Mouse (Mus musculus): Measurements from ENCODE around the gene Asb2.

The Asb2 gene

DNA sequence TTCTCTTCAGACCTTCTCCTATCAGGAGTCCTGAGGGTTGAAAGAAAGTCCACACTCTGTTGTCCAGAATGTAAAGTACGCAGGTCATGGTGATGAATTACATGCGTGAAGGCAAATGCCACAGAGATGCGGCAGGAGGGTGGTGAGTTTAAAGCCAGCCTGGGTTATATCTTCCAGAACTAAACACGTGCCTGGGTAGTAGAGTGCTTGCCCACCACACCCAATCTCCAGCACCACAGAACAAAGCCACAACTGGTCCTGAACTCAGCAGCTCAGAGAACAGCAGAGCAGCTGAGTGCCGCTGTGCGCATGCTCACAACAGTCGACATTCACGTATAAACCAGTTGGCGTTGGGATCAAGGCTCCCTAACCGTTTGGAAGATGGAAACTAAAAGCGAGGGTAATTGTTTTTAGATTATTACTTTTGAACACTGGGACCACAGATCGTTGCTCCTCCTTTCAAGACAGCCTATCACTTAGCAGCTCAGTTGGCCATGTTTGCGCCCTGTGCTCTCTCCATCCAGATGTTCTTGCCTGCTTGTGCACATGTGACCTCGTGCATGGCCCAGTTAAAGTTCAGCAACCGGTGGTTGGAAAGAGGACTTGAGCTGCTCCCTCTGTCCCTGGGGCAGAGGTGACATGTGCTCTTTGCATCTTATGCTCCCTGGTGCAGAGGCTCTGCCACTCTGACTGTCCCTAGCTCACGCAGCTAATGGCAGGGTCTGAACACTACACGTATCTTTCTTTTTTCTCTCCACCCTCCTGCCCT lies 5.9 kb upstream of the Asb2 start:
- DNase-seq (ENCODE audit: low spot score) = no peak

DNA sequence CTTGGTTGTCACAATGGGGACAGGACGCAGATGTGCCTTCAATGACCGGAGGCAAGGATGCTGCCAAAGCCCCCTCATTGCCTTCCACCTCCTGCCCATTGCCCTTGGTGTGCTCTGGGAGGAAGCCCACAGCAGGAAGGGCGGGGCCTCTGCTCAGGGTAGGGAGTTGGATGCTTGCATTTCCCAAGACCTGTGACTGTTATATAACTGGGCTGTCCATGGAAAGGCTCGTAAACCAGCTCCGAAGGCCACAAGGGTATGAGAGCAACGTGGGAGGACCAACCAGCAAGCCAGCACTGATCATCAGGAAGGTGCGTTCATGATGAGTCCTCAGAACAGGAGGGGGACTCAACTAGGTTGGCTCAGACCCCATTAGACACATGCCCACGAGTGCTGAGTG lies 5.0 kb upstream of the Asb2 start:
- no peak for DNase-seq (ENCODE audit: low spot score)

DNA sequence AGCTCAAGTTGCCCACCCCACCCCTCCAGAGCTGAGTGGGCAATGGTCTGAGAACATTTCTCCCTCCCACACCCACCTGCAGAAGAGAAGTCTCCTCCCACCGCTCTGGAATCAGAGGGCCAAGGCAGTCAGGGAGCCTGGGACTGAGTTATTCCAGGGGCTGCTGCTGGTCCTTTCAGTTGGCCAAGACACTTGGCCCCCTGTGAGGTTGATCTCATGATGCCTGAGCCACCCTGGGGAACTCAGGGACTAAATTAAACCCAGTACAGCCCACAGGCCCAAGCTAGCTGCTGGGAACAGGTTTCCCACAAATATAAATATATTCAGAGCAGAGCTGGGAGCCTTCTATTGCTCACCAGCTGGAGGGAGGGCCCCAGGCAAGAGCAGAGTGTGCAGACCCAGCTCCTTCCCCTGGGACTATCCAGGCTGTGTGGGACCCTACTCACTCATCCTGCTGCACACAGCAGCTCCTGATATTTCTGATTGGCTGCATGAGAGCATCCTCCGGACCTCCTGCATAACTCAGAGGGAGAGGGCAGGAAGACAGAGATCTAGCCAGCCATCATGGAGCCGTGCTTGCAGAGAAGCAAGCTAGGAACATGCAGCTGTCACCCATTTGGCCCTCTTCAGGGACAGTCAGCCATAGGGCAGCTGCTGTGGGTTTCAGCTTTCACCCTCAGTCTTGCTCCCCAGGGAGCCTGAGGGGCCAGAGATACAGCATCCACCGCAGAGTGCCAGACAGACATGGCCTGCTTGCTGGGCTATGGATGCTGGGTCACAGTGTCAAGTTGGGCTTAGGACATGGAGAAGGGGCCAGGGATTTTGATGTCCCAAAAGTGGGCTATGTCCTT lies 3.4 kb upstream of the Asb2 start:
- DNase-seq (ENCODE audit: low spot score) = no peak

DNA sequence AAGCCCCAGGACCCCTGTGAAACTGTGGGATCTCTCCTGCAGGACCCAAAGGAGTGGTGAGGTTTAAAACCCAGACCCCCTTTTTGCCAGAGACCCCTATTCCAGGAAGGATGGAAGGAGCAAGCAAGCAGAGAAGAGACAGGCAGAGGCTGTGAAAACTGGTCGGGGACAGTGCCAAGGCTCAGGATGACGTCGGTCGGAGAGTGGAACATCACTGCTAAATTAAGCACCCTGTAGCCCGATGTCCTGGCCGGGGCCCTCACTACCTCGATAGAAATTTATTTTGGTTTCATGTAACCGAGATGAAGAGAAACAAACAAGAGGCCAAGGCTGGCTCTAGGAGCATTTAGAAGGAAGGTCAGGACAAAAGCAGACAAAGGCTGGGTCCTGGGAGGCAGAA lies 2.4 kb upstream of the Asb2 start:
- DNase-seq (ENCODE audit: low spot score) = no peak

DNA sequence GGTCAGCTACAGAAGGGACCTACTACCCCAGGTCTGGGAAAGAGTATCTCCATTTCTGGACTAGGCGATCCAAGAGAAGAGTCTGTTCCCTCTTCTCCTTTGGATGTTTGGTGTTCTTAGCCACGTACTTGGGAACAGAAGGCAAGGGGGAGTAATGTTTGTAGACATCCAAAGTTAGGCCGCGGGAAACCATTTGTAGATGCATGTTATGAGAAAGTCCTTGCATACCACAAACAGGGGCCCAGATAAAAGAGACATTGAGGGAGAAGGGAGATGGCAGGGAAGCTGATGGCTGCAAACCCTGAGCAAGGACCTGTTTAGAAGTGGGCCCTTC lies 581 bp upstream of the Asb2 start:
- DNase-seq (ENCODE audit: low spot score) = no peak

DNA sequence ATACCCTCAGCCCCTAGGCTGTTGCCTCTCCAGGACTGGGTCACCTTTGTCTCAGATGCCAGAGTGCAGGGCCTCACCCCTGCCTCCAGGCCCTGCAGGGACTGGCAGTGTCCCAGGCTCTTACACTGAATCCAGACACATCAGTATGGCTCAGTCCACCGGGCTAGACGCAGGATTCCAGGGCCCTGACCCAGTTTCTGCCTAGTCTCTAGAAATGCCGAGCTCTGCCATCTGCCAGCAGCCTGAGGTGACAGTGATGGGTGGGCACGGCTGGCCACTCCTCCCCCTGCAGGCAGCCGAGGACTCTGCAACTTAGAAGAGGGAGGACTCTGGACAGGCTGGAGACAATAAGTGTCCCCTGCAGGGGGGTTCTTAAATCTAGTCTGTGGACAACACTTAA lies 2.3 kb downstream of the Asb2 start:
- DNase-seq (ENCODE audit: low spot score) = no peak

DNA sequence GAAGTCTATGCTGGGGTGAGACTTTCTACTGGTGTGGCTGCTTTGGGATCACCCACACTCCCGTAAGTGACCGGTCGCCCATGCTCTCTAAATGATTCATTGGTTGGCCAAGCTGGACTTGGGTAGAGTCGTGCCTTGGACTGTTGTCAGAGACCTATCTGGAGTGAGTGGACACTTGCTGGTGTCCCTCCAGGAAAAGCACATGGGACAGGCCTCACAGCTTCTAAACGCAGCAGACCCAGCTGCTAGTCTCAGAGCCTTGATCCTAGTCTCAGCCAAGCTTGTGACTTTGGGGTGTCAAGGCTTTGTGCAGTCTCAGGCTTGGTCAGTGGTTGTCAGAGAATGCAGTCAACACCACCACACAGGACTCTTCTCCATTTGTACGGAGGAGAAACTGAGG lies 3.1 kb downstream of the Asb2 start:
- no peak for DNase-seq (ENCODE audit: low spot score)

DNA sequence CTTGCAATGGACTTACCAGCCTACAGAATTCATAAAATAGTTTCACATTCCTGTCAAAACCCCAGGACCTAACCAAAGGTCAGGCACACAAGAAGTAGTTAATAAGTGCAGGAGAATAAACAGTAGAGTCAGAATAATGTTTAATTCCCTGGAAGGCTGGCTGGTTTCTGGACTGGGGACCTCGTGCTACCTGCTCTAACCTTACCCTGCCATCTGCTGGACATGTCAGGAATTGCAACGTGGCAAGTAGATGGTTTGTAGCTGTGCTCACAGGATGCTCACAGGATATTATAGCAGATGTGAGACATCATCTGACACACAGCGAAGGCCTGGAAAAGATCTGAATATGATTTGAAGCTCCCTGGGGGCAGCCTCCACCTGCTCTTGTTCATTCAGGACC lies 7.3 kb downstream of the Asb2 start:
- peak; percentile 77 for DNase-seq (ENCODE audit: low spot score)

DNA sequence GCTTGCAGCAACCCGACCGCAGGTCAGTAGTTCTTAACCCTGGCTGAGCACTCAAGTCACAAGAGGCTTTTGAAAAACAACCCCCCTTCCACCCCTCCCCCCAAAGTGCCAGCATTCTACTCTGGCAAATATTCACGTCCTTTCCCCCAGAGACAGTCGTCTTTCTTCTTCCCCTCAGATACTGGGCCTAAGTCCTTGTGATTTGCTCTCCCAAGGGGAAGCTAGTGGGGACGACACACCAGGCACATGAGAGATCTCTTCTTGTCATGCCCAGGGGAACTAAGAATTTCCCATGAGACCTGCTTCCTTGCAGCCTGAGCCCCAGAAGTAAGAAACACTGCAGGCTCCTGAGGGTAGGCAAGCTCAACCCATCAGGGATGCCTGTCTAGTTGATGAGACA lies 8.4 kb downstream of the Asb2 start:
- DNase-seq (ENCODE audit: low spot score) = peak; percentile 31

DNA sequence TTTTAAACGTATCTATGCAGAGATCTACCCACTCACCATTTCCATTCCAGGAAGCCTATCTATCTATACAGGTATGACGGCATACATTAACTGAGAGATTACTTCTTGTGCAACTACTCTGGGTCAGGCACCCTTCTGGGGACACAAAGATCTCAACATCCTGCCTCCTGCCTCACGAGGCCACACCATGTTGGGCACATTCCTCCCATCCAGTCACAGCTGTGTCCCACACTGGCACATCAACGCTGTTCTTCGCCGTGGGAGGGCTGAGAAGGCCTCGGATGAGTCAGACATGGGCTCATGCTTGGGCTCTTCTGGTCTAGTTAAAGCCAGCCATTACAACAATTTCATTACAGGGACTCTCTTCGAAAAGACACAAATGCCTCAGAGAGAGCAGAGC lies 8.9 kb downstream of the Asb2 start:
- no peak for DNase-seq (ENCODE audit: low spot score)

DNA sequence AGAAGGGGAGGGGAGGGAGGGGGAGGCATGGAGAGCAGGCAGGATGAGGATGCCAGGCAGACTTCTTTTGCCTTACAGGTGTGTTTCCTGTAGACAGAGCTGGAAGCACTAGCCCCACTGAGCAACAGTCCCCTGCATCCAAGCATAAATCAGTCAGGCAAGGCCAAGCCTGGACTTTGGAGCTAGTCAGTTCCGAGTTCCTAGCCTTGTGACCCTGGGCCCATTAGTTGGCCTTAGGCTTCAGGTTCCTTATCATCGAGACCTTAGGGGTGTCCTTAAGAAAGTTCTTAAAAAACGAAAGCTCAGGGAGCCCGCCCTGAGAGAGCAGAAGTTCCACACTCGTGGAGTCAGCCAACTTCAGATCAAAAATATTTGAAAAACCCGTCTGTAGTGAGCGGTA lies 10.9 kb downstream of the Asb2 start:
- DNase-seq (ENCODE audit: low spot score) = no peak

DNA sequence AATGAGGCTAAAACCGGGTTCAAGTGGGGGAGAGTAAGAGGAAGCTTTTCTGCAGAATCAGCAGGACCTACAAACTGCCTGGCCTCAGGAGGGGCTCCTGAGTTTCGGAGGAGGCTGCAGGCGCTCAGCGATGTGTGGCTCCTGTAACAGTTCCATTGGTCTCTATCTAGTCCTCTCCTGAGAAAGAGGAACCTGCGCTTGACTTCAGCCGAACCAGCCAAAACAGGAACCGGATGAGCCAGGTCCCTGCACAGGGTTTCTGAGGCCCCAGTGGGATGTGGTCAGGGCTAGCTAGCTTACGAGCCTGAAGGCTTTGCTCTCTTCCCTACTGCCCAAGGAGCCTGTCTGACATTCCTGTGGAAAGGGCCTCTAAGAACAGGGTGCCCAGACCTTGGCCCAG lies 12.3 kb downstream of the Asb2 start:
- no peak for DNase-seq (ENCODE audit: low spot score)

DNA sequence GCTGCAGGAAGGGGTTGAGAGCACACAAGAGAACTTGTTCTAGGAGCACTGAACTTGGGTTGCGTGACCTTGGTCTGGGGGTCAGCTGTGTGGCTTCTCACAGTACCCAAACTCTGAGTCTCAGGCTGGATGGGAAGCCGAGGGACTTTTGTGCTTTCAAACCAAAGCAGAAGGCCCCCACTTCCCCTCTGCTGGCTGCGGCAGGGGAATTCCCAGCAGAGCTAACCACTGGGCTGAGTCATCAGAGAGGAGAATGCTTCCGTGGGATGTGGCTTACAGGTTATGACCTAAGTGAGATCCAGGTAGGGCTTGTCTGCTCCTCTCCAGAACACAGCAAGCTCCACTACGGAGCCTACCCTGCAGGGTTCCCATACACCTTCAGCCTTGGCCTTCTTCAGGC lies 14.6 kb downstream of the Asb2 start:
- DNase-seq (ENCODE audit: low spot score) = no peak

DNA sequence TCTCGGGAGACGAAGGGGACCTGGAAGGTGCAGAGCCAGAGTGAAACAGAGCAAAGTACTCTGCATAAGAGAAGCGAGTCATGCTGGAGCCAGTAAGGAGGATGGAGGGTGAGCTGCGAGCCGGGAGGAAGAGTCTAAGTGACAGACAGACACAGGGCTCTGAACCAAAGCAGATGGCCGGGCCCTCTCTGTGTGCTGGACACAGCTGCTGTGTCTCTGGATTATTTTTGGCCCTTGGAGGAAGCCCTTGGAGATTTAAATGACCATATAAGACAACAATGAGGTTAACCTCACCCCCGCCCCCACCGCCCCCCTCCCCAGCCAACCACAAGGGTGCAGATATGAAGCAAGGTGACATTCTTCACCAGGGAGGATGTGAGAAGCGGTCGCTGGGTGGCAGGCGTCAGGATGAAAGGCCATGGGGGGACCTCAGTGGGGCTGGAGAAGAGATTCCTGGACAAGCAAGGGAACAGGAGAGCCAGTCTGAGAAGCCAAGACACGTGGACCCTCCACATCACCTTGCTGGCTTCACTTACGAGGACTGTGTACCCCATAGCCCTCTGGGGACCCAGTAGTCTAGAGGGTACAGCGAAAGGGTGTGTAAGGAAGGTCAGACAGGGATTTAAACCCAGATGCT lies 17.5 kb downstream of the Asb2 start:
- no peak for DNase-seq (ENCODE audit: low spot score)

DNA sequence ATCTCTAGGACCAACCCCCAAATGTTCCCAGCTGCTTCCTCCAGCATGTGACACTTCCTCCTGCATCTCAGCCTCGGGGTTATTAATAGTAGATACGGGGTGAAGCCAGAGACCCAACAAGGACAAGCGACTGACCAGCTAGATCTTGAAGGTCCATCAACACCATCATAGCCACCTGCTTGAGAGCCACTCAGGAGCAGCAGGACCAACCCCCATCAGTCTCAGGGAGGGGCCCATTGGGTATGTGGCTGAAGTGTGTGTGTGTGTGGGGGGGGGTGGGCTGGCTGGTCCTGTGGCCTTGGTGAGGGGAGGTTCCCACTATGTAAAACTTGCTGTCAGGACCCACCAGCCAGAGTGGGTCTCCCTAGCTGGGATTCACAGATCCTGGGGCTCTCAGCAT lies 19.0 kb downstream of the Asb2 start:
- no peak for DNase-seq (ENCODE audit: low spot score)

DNA sequence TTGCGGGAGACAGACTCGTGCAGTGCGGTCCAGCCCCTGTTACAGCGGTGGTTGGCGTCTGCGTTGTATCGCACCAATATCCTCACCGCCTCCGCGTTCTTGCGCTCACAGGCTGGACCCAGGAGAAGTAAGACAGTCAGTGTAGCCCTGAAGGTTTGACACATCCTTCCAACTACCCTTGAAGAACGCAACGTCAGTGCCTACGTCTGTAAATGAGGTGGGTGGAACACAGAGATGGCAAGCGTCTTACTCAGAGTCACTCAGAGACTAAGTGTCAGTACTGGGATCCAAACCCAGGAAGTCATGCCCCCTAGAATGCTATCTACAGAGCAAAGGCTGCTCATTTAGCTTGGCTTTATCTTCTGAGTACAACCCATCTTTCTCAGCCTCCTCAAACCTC lies 22.4 kb downstream of the Asb2 start:
- DNase-seq (ENCODE audit: low spot score) = no peak

DNA sequence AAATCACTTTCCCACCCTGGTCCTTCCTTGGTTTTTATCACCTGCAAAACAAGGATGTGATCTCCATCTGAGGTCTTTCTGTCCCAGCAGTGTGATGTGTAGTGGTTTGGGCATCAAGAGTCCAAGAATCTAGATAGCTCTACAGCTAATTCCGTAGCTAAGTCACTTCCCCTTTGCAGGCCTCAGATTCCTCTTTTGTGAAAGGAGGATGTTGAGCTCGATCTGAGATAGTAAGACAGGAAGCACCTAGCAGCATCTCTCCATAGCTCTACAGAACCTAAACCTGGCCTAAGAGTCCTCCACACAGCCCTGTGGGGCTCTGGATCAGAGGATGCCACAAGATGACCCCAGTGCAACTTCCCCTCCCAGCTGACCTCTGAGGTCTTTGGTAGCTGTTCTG lies 22.9 kb downstream of the Asb2 start:
- no peak for DNase-seq (ENCODE audit: low spot score)

DNA sequence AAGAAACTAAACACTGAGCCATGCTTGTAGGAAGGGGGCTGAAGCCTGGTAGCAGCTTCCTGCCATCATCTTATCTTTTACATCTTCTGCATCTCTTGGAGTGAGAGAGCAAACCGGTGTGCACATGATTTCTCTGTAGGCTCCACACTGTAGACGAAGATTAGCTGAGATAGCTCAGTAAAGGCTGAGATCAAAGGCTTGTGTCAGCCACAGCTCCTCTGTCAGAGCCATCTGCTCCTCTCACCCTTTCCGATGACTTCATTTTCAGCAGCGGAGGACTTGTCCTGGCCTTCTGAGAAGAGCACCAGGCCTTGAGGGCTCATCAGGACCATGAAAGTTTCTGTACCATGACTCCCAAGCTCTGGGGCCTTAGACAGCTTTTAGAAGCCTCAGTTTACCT lies 24.3 kb downstream of the Asb2 start:
- no peak for DNase-seq (ENCODE audit: low spot score)

DNA sequence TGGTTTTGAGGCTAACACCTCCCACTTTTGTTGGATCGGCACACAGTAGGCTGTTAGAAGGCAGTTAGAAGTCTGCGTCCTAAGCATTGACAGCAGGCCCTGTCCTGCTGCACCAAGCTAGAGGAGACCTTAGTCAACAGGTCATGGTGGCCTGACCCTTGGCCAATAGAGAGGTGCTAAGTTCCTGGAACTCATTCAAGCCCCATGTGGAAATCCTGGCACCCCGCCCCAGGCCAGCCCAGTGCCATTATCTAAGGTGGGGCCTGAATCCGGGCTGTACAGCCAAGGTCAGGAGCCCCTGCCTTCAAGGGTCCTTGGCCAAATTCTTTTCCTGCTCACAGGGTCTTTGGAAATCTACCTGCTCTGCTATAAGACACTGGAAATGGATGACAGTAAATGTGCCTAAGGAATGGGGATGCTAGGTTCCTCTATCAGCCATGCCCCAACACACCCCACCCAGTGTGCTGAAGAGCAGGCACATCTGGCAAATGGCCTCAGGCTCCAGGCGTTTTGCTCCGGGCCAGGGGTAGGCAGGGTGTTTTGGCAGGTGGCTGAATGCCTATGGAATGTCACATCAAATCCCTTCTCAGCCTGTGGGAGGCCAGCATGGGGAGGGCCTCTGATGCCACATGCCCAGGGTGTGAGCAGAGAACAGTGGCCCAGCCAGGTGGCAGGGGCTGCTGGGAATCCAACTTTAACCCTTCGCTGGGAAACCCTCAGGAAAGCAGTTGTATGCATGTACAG lies 27.2 kb downstream of the Asb2 start:
- no peak for DNase-seq (ENCODE audit: low spot score)

DNA sequence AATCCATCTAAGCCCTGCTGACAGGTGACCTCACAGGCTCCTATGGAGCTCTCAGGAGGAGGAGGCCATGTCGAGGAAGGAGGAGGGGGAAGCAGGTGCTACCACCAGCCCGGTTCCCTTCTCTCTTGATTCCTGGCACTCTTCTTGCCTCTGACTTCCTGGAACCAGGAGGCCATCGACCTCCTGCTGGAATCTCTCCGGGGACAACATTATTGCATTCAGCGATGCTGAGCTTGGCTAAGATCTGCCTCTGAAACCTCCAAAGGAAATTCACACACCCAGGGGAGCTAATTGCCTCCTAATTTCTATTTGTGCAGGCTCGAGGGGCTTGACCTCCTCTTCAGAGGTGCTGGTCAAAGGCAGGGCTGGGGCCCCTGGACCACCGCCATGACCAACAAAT lies 28.7 kb downstream of the Asb2 start:
- peak; percentile 23 for DNase-seq (ENCODE audit: low spot score)

DNA sequence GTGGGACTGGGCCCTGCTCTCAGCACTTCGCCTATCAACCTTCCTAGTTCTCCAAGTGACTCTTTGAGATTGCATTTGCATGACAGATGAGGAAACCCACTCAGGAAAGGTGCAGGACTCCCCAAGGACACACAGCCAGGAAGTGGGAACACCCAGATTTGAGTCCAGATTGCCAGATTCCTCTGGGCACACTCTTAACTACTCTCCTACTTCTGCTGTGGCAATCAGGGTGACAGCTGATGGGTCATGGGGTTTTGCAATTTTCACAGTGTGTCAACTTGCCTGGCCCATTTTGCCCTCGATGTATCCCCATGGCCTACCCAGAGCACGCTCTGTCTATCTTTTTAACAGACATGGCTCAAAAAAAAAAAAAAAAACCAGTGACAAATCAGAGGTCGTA lies 29.2 kb downstream of the Asb2 start:
- no peak for DNase-seq (ENCODE audit: low spot score)

DNA sequence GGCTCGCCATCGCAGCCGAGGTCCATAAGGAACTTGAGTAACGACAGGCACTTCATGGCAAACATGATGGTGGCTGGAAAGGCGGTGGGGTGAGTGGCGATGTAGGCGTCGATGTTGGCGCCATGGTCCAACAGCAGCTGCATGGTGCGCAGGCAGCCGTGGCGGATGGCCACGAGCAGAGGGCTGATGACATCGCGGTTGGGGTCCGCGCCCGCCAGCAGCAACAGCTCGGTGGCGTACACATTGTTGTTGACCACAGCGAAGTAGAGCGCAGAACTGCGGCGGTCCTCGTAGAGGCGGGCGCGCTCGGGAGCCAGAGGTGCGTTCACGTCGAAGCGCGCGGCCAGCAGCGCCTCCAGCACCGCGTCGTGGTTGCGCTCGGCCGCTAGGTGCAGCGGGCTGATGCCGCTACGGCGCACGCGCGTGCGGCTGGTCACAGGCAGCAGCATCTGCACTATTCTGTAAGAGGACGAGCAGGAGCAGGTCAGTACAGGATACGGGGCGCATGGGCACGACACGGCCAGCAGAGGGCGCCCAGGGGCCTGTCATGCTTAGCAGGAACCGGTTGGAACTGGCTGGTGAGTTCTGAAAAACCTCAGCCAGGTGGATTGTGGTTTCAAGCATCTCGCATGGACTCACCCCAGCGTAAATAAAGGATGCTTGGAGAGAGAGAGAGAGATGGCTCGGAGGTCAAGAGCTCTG lies 30.5 kb downstream of the Asb2 start:
- peak; percentile 89 for DNase-seq (ENCODE audit: low spot score)
